Mouse (Mus musculus) heart, adult 2 months (tissue): Measurements from ENCODE around the gene M6pr. TPM values are rescaled to one million over a fixed set of nuclear protein-coding genes. Genes with fewer than 3 reads are reported as not detected.

Source experiments
- DNase-seq, 2 experiments: peaks; one replicate each; pipeline ENCODE4 v3.0.0; 2021
- H3K27ac ChIP-seq: fragments of 200-600 bp; 2 replicates; pipeline ENCODE4 v1.8.1; 2022
- H3K27me3 ChIP-seq: fragments of 200-500 bp; 2 replicates; pipeline ENCODE4 v1.6.1; 2012; ENCODE audit warnings: mild to moderate bottlenecking, low read length, inconsistent platforms, mixed read lengths; ENCODE audit not compliant: control insufficient read depth, insufficient read depth
- H3K36me3 ChIP-seq: fragments of 200-500 bp; 2 replicates; pipeline ENCODE4 v1.6.1; 2012; ENCODE audit warnings: low read length, inconsistent platforms; ENCODE audit not compliant: control insufficient read depth, insufficient read depth
- H3K4me1 ChIP-seq: fragments of 200-500 bp; 2 replicates; pipeline ENCODE4 v1.6.1; 2011; ENCODE audit warnings: low read length; ENCODE audit not compliant: control insufficient read depth, insufficient read depth
- H3K4me3 ChIP-seq: fragments of 200-600 bp; 2 replicates; pipeline ENCODE4 v1.8.1; 2022
- H3K79me2 ChIP-seq: fragments of 200-500 bp; replicated peaks from 2 replicates; pipeline ENCODE4 v1.6.1; 2012; ENCODE audit warnings: mild to moderate bottlenecking, inconsistent platforms, low read length, moderate library complexity, mixed read lengths; ENCODE audit not compliant: control insufficient read depth, insufficient read depth
- H3K9ac ChIP-seq: fragments of 200-500 bp; 2 replicates; pipeline ENCODE4 v1.6.1; 2012; ENCODE audit warnings: low read depth, mild to moderate bottlenecking, control low read depth, inconsistent platforms, low read length, mixed read lengths
- CTCF ChIP-seq: fragments of 200-600 bp; IDR thresholded peaks from 2 replicates; pipeline ENCODE4 v1.8.1; 2022; ENCODE audit warnings: antibody characterized with exemption, mild to moderate bottlenecking, moderate library complexity
- EP300 ChIP-seq: fragments of 200-500 bp; IDR thresholded peaks from 2 replicates; pipeline ENCODE4 v1.6.1; 2011; ENCODE audit warnings: low read depth, low read length, control low read depth; ENCODE audit not compliant: insufficient read depth
- POLR2A ChIP-seq: fragments of 200-500 bp; IDR thresholded peaks from 2 replicates; pipeline ENCODE4 v1.6.1; 2011; ENCODE audit warnings: mild to moderate bottlenecking, low read depth, low read length, control low read depth; ENCODE audit not compliant: insufficient read depth
- WGBS: fragments of 180-500 bp; shearing (Covaris S2); methylation state at CpG from one replicate; pipeline ENCODE4 v1.1.7; 2018; 5-methylcytosine and 5-hydroxymethylcytosine counted together
- intact Hi-C: fragments of 180-260 bp; cut with DNase I; formaldehyde crosslinking; loops from one replicate; pipeline ENCODE4 v1.15.1; 2025
- polyA plus RNA-seq: library from polyadenylated mRNA; depleted of rRNA; stranded (reverse); fragments of >200 nt; gene quantifications from 2 replicates; pipeline ENCODE4 v1.2.3, GENCODE M21; 2012
- total RNA-seq, 2 experiments: library from RNA; stranded (reverse); gene quantifications; 2 replicates each; pipeline ENCODE4 v1.2.3; 2021

Gene M6pr
- total and polyA plus RNA-seq, 3 experiments, result 27.6 to 43.2 (median 39.8) TPM

GRCm38 (mm10) chr6:122302121-122302520 lies 6.4 kb upstream of the M6pr start:
- 46% methylated on average over 1 of the region's 1 CpGs for WGBS
- intact Hi-C loops, result loop anchor here (5.0 to 10.0 kb wide), 2 partner anchors 740 to 1037 kb away; no protein-coding TSS in a partner anchor
- DNase-seq, result no peak
- Histone ChIP-seq H3K27ac (no peak overlapping the region), H3K9ac (no peak overlapping the region), H3K79me2 (no peaks in the 10 kb centered on the region), H3K27me3 (no peaks in the 10 kb centered on the region), H3K4me3 (no peak overlapping the region), H3K36me3 (no peaks in the 10 kb centered on the region), H3K4me1 (peaks cover 1% of the 10 kb centered on the region; the same call in 1 of the 2 replicates)
- TF ChIP-seq CTCF (no peak), POLR2A (no peak), EP300 (no peak)

- Histone ChIP-seq H3K79me2 (no peaks in the 10 kb centered on the region), H3K27me3 (no peaks in the 10 kb centered on the region), H3K9ac (no peak overlapping the region), H3K4me3 (no peak overlapping the region), H3K36me3 (no peaks in the 10 kb centered on the region), H3K4me1 (peaks cover 1% of the 10 kb centered on the region; the same call in 1 of the 2 replicates), H3K27ac (no peak overlapping the region)
- TF ChIP-seq CTCF, result no peak
- TF ChIP-seq EP300, result no peak
- TF ChIP-seq POLR2A, result no peak
- DNase-seq, result no peak
- WGBS, result 77% methylated on average over 4 of the region's 4 CpGs
- intact Hi-C loops, result loop anchor here (5.0 to 10.0 kb wide), 2 partner anchors 740 to 1038 kb away; no protein-coding TSS in a partner anchor
Observed at GRCm38 (mm10) chr6:122302661-122303060, 5.9 kb upstream of the M6pr start.

- H3K36me3 ChIP-seq, result no peaks in the 10 kb centered on the region
- intact Hi-C loops, result loop anchor here (5.0 to 10.0 kb wide), 2 partner anchors 741 to 1039 kb away; no protein-coding TSS in a partner anchor
- 44% methylated on average over 9 of the region's 9 CpGs for WGBS
- no peak for TF ChIP-seq EP300
- no peak for TF ChIP-seq POLR2A
- no peak for TF ChIP-seq CTCF
- no peak overlapping the region for H3K27ac ChIP-seq
- no peaks in the 10 kb centered on the region for H3K79me2 ChIP-seq
- no peak overlapping the region for H3K9ac ChIP-seq
- H3K27me3 ChIP-seq, result no peaks in the 10 kb centered on the region
- H3K4me3 ChIP-seq, result no peak overlapping the region
- no peaks in the 10 kb centered on the region for H3K4me1 ChIP-seq
- DNase-seq, result no peak
Observed at GRCm38 (mm10) chr6:122303526-122303925, 5.0 kb upstream of the M6pr start.

- H3K9ac ChIP-seq, result no peak overlapping the region
- no peaks in the 10 kb centered on the region for H3K4me1 ChIP-seq
- no peaks in the 10 kb centered on the region for H3K36me3 ChIP-seq
- no peak overlapping the region for H3K4me3 ChIP-seq
- H3K27ac ChIP-seq, result no peak overlapping the region
- TF ChIP-seq EP300, result no peak
- peak; percentile 100 for TF ChIP-seq CTCF
- TF ChIP-seq POLR2A, result no peak
- intact Hi-C loops, result loop anchor here (1.0 to 10.0 kb wide), 3 partner anchors 45 to 1040 kb away; no protein-coding TSS in a partner anchor
- no peaks in the 10 kb centered on the region for H3K27me3 ChIP-seq
- DNase-seq, result peak; percentile 57 to 81
- WGBS, result 27% methylated on average over 6 of the region's 6 CpGs
- H3K79me2 ChIP-seq, result no peaks in the 10 kb centered on the region
Observed at GRCm38 (mm10) chr6:122304355-122304754, 4.2 kb upstream of the M6pr start.

- peaks cover 6% of the 10 kb centered on the region for H3K36me3 ChIP-seq
- 71% methylated on average over 12 of the region's 12 CpGs for WGBS
- no peak overlapping the region for H3K4me3 ChIP-seq
- no peak for DNase-seq
- no peaks in the 10 kb centered on the region for H3K79me2 ChIP-seq
- no peak overlapping the region for H3K9ac ChIP-seq
- no peaks in the 10 kb centered on the region; the same call in 1 of the 2 replicates for H3K4me1 ChIP-seq
- TF ChIP-seq CTCF (no peak), EP300 (no peak), POLR2A (no peak)
- H3K27ac ChIP-seq, result no peak overlapping the region
- intact Hi-C loops, result loop anchor here (1.0 to 10.0 kb wide), 3 partner anchors 46 to 1040 kb away; no protein-coding TSS in a partner anchor
- H3K27me3 ChIP-seq, result no peaks in the 10 kb centered on the region
Observed at GRCm38 (mm10) chr6:122304790-122305555, 3.5 kb upstream of the M6pr start.

- Histone ChIP-seq H3K79me2 (no peaks in the 10 kb centered on the region), H3K27ac (no peak overlapping the region), H3K4me3 (no peak overlapping the region), H3K27me3 (no peaks in the 10 kb centered on the region), H3K36me3 (peaks cover 7% of the 10 kb centered on the region), H3K4me1 (no peaks in the 10 kb centered on the region; the same call in 1 of the 2 replicates), H3K9ac (no peak overlapping the region)
- no peak for DNase-seq
- 85% methylated on average over 4 of the region's 4 CpGs for WGBS
- TF ChIP-seq CTCF (no peak), EP300 (no peak), POLR2A (no peak)
- intact Hi-C loops, result loop anchor here (10.0 kb wide), 1 partner anchor 1042 kb away; no protein-coding TSS in a partner anchor
Observed at GRCm38 (mm10) chr6:122306707-122307106, 1.8 kb upstream of the M6pr start.
